Mouse (Mus musculus): Measurements from ENCODE around the gene Mrgbp. TPM values are rescaled to one million over a fixed set of nuclear protein-coding genes. Genes with fewer than 3 reads are reported as not detected.
A peak's percentile ranks its signal among the peaks of the same experiment; 100 is the strongest.

Gene Mrgbp
- 10 to 100 TPM; 12.3 to 18.7 (median 17.3) TPM for total RNA-seq (2022)

DNA sequence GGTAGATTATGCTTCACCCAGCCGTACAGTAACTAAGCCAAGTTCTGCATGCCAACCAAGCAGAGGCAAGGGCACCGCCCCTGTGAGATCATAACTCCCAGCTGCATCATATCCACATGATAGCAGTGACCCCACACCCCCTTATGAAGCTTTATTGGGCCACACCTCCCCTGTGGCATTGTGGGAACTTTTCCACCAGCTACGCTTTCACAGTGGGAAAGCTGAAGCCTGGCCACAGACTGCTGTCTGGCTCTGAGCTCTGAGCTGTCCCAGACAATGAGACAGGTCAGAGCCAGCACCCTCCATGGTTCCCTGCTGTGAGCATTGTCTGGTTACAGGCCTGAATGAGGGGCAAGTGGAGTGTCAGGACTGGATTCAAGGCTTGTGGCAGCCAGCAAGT is at the start of gene Mrgbp:
Mrgbp (plus strand) TSS at position 303 of the 400 bp plus-strand sequence.
- peak; percentile 33 for DNase-seq (ENCODE audit: low spot score)

DNA sequence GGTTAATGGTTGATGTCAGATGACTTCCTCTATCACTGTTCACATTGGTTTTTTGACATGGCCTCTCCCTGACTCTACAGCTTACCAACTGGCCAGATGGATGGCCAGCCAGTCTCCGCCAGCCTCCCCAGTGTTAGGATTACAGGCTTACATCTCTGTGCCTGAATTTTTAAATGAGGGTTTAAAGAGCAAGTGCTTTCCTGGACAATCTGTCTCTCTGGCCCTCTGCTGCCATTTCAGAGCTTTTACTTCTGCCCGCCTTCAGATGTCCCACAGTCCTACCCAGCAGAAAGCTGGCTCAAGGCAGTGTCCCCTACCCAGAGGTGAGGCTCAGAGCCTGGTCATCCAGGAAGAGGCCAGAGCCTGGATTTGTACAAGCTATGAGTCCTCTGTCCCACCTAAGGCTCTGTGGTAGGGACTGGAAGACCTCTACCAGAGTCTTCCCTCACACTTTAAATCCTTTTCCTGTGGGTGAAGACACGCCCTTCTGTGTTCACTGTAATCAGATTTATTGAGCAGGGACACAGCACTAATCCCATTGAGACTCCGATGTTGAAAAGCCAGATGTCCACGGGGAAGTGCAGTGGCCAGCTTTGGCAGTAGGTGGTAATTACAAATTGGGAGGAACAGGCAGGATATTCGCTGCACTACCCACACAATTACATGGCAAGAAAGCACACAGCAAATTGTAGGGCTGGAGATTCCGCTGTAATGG is 49.3 kb upstream of the Mrgbp start:
- DNase-seq (ENCODE audit: low spot score) = no peak

DNA sequence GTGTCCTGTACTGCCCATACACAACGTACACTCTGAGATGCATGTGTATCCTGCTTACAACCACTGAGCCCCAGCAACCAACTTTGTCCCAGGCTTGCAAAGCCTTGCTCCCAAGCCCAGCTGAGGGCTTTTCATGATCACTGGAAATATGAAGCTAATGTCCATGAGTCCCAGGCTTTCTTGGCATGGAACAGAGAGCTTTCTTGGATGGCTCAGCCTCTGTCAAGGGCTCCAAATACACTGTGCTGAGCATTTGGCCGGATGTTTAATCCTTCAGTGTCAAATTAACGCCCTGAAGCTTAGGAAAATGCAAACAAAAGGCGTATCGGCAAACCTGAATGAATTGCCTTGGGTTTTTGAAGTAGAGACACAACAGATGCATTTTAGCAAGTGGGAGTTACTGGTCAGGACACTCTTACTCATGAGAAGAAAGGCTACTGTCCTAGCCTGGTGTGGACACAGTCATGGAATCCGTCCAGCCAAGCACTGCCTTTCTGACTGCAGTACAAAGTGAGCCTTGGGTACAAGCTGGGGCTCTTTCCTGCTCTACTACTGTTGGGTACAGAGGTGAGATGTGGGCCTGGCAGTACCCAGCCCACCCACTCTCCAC is 48.6 kb upstream of the Mrgbp start:
- no peak for DNase-seq (ENCODE audit: low spot score)

DNA sequence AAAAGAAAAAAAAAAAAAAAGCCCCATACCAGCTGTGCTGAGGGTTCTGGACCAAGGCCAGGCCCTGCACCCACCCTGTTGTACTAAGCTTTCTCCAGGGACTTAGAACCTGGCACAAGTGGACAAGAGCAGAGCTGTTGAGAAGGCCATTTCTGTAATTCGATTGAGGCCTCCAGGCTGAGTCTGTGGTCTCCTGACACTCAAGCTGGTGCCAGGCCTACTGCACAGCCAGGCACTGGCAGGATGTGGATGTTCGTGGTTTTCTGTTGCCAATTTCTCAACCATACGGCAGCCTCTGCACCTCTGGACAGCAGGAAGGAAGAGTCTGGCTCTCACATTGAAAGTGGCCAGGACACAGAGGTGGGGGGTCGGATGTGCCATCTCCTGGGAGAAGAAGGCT is 47.9 kb upstream of the Mrgbp start:
- no peak for DNase-seq (ENCODE audit: low spot score)

DNA sequence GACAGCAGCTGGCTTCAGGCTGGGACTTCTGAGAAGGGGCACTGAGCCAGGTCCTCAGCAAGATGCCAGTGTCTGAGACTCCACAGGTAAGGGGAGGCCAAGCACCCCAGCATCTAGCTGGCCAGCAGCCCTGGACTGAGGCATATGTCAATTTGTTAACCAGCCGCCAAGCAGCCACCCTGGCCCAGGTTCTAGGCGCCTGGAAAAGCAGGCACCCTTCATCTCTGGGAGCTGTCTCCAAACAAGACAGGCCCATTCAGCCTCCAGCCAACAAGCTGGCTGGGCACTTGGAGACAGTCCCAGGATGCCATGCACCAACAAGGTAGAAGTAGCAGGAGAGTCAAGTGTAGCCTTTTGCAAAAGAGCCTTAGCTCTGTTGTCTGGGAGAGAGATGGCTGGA is 37.4 kb upstream of the Mrgbp start:
- no peak for DNase-seq (ENCODE audit: low spot score)

DNA sequence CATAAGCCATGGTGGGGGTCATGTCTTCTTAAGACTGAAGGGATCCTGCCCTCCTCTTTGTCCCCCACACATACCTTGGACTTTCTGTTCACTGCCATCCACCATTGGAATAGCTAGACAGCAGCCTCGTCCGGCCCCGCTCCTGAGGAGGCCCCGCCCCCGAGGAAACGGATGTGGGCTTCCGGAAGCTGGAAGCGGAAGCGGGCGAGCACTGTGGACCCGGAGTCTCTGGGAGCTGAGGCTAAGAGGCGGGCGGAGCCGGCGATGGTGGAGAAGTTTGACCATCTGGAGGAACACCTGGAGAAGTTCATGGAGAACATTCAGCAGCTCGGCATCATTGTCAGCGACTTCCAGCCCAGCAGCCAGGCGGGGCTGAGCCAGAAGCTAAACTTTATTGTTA is 36.1 kb upstream of the Mrgbp start:
- no peak for DNase-seq (ENCODE audit: low spot score)

DNA sequence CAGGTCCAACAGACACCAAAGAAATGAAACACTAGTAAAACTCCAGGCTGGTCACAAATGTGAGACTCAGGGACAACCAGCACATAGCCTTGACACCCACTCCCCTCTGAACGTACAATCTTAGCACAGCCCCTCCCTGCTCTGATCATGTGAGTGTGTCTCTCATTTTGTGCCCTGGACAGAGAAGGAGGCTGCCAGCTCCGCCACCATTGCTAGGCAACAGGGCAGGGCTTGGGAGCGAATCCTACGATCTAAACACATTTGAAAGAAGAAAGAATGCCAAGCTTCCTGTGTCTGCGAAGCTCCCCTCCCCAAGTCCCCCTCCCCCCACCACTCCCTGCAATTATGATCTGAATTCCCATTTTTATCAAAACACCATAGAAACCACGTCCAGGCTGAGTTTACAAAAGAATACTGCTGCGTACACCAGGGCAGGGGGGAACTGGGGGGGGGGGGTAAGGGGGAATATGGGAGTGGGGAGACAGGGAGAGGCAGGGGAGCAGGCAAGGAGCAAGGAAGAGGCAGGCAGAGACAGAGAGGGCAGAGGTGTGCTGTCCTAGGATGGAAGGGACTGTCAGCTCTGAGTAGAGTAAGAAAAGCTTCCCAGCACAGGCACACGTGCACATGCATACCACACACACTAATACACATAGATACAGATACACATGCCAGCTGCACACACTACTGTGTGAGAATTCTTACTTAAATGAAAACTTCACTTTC is 33.6 kb upstream of the Mrgbp start:
- DNase-seq (ENCODE audit: low spot score) = no peak

DNA sequence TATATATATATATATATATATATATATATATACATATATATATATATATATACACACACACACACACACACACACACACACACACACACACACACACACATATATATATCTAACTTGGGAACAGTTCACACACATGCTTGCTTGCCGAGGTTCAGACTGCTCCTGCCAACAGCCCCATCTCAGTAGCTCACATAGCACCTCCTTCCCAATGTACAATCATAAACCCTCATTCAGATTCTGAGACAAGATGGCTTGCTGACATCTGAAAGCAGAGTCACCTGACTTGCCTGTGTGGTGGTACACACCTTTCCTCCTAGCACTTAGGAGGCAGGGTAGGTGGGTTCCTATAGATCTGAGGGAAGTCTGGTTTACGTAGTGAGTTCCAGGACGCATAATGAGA is 28.8 kb upstream of the Mrgbp start:
- DNase-seq (ENCODE audit: low spot score) = no peak

DNA sequence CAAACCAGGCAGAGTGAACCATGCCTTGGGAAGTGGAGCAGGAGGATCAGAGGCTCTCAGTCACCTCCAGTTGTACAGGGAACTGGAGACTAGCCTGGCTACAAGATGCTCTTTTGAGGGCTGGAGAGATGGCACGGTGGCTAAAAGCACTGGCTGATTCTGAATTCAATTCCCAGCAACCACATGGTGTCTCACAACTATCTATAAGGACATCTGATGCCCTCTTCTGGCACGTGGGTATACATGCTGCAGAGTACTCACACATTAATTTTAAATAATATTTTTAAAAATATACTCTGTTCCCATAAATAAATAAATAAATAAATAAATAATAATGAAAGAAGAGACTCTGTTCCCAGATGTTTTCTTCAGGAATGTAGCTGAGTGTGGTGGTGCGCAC is 25.9 kb upstream of the Mrgbp start:
- DNase-seq (ENCODE audit: low spot score) = no peak

DNA sequence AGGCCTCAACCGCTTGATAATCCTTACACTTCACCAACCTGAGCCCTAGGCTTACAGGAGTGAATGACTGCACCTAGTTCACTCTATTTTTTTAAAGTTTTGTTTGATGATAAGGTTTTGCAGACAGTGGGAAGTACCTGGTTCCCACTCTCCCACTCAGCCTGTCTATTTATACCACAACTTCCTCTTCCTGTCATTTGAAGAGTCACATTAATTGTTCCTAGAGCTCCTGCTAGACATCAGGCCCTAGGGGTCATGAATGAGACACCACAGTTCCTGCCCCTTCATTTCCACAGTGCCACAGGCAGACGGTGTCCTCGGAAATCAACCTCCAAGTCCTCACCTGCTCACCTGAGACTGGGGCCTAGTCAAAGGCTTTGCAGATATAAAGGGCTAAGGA is 24.6 kb upstream of the Mrgbp start:
- DNase-seq (ENCODE audit: low spot score) = no peak

DNA sequence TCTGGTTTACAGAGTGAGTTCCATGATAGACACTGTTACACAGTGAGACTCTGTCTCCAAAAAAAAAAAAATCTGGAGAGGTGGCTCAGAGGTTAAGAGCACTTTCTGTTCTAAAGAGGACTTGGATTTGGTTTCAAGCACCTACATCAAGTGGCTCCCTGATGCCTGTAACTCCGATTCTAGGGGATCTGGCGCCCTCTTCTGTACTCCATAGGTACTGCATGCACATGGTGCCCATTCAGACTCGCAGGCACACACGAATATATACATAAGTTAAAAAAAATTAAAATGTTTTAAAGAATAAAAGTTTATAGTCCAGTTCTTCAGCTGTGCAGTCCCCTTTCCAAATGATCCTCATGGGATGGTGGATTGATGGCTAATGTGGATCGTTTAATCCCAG is 20.9 kb upstream of the Mrgbp start:
- DNase-seq (ENCODE audit: low spot score) = no peak

DNA sequence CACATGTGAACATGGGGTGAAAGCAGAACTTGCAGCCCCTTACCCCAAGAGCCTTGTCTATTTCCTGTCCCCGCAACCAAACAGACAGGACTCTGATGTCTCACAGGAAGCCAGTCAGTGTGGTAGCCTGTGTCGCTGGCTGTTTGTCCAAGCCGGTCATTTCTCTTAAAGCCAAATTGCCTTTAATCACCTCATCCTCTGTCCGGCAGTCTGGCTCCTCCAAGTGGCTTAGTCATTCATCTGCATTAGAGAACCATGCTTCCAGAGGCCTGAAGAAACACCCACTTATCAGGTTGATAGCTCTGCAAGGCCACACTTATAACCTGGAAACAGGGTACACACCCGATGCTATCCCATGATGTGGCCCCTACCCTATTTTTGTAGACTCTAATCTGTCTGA is 19.0 kb upstream of the Mrgbp start:
- no peak for DNase-seq (ENCODE audit: low spot score)

DNA sequence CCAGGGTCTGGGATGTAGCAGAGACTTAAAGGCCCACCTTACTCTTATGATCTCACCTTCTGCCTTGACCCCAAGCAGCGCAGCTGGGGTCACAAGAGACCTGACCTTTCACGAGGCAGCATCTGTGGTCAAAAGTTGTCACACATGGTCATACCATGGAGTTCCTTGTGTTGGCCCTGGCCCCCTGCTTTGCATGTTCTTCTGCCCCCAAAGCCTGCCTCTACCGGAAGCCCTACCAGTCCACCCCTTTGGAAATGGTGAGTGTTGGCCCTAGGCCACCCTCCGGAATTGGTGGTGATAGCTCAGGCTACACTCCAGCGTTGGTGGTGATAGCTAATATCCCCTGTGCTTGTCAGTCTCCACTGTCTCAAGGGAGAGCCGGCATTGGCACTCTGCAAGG is 17.8 kb upstream of the Mrgbp start:
- DNase-seq (ENCODE audit: low spot score) = no peak

DNA sequence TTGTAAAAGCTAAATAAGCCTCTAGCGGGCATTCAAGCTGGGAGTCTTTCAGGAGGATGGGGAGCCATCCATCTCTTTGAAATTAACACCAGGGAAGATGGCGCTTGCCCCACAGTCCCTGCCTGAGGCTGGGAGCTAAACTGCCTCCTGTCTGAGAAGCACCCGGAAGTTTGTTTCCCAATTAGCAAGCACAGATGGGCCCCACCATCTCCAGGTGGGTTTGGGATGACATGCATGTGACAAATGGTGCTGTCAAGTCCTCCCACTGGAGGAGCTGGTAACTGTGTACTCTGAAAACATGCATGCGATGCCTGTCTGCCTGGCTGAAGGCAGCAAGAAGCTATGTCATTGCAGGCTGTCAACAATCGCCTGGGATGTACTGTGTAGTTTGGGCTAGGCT is 17.3 kb upstream of the Mrgbp start:
- DNase-seq (ENCODE audit: low spot score) = no peak

DNA sequence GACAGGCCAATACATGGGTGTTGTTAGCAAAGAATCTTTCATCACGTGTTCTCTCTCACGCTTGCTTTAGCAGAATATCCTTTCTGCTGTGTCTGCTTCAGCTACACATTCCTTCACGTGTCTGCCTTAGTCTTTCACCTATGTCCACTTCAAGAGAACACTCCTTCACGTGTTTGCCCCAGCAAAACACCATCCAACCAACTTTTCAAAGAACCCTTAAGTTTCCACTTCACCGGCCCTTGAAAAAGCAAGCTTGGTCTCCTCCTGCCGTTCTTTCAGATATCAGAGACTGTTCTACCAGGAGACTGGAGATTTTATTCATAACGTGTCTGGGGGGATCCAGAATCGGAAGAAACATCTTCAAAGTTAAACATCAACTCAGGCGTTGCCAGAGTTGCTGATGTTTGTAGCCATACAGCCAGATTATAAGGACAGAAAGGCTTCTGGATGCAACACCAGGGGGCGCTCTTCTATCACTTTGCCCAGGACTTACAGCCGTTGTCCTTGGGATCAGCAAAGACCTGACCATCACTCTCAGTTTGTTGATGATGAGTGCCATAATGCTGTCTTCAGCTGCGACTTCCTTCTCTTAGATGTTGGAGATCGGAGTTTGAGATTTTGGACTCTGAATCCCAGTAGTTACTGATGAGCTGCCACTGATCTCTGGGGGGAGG is 14.7 kb upstream of the Mrgbp start:
- peak; percentile 36 for DNase-seq (ENCODE audit: low spot score)

DNA sequence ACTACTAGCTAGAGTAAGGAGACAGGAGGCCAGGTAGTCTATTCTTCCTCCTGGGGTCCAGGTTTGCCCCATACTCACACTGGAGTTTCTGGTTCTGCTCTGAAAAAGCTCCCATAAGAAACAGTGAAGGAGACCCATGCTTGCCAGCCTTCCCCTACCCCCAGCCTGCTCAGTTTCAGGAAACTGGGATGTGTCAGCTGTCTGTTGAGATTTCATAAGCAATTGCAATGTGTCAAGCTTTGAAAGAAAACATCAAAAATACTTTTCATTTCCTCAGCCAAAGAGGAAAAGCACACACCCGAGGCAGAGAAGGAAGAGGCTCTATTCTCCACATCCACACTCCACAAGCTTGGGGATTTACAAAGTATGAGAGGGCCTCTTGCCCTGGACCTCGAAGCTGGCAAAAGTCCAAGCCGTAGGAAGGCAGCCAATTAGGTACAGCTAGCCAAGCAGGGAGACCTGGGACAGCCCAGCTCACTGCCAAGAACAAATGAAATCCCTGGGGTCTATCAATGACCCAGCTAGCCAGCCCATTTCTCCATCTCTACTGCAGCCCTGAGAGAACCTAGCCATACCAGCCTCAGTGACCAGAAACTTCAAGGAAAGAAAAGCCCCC is 12.0 kb upstream of the Mrgbp start:
- peak; percentile 62 for DNase-seq (ENCODE audit: low spot score)

DNA sequence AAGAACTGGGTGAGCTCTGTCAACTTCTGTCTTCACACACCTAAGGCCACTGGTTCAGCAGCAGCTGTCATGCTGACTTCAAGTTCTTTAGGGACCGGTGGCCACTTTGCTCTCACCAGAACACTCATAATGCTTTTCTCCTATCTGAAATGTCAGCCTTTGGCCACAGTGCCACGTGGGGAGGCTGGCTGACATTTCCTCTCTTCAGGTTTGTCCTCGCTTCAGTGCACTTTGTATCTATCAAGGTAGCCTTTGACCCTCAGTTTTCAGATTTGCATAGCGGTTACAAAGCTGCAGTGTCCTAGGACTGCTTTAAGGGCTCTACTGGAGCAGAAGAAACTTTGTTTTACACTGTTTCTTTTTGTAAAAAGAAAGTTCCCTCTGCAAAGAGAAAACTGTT is 4.6 kb upstream of the Mrgbp start:
- no peak for DNase-seq (ENCODE audit: low spot score)

DNA sequence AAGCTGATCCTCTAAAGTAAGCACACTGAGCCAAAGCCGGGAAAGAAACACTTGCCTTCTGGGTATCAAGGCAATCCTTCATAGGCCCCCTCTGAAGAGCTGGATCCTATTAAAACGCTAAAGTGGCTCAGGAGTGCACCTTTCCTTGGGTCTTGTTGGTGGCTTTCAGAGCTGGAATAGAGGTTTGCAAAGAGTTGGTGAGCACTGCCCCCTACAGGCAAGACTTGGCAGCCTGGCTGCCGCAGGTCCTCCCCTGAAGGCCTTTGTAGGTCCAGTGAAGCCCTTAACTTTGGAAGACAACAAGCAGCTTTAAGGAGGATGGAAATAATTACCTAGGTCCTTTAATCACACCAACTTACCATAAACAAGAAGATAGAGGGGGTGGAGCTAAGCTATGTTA is 2.4 kb upstream of the Mrgbp start:
- peak; percentile 53 for DNase-seq (ENCODE audit: low spot score)

DNA sequence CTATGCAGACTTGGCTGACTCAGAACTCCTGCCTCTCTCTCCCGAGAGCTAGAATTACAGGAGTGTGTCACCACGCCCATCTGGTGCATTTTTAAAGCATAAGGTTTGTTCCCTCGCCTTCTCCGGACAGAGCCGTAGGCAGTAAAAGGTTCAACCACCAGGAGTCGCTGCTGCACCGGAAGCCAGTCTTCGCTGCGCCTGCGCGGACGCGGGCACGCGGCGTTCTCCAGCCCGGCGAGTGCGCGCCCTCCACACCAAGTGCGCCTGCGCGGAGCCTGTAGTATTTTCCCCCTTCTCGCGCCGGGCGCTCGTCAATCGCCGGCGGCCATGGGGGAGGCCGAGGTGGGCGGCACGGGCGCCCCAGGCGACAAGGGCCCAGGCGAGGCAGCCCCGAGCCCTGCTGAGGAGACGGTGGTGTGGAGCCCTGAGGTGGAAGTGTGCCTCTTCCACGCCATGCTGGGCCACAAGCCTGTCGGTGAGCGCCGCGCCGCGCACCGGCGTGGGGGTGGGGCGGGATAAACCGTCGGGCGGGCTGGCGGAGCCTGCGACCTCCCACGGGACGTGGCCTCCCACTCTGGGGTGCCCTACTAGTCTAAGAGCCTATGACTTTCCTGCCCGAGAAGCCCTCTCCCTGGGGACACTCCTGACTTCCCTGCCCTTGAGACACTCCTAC is 1.5 kb downstream of the Mrgbp start:
- peak; percentile 96 for DNase-seq (ENCODE audit: low spot score)

DNA sequence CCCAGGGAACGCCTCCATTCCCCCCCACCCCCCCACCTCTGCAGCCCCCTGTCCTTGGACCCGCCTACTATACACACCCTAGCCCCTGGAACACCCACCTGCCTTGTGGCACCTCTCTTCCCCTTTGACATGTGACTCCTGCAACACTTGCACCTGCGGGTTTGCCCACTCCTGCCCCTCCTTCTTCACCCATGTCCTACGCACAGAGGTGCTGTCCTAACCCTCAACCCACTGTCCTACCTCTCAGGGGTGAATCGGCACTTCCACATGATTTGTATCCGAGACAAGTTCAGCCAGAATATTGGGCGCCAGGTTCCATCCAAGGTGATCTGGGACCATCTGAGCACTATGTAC is 2.0 kb downstream of the Mrgbp start:
- no peak for DNase-seq (ENCODE audit: low spot score)

DNA sequence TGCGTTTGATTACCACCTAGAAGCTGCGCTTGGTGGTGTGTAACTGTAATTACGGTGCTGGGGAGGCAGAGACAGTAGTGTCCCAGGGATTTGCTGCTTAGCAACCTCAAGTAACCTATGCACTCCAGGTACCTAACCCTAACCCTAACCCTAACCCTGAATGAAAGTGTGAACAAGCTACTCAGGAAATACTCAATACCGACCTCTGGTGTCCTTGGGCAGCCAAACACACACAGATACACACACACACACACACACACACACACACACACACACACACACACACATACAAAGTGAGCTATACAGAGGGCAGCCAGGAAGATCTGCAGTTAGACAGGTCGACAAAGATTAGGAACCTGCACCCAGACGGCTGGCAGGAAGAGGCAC is 7.6 kb downstream of the Mrgbp start:
- DNase-seq (ENCODE audit: low spot score) = no peak
